ENCODE assay signal across 9 mouse cellular contexts in genomic region chr6:17172050-17172449, GRCm38 (mm10).
DNase-seq lines count a peak whose midpoint lies in the region; ATAC-seq and TF ChIP-seq lines count a peak whose summit lies in the region.
"Had no signal": no experiment of that assay in that cellular context is flagged by ENCODE, and none has a peak within 500 bp of the region (broad histone marks: within the 10 kb centered on the region; RNA-seq: fewer than 3 reads in every experiment).

No protein-coding gene starts in this region.

- no peak for DNase-seq in embryonic facial prominence, embryonic 10.5 days (ENCODE audit: low spot score)
- peak; percentile 6 for DNase-seq in kidney, postnatal 0 days (ENCODE audit: low spot score)
- peak; percentile 6 for DNase-seq in hindbrain, embryonic 11.5 days (ENCODE audit: low spot score)
- DNase-seq in midbrain, postnatal 0 days (ENCODE audit: low spot score), result peak; percentile 5
- no peak for DNase-seq in urinary bladder, adult 2 months (ENCODE audit: low spot score)
- no peak for DNase-seq in gastrocnemius, postnatal 4 days (ENCODE audit: low spot score in 2 of 2)

- no peak for TF ChIP-seq CTCF in kidney, postnatal 0 days (IDR thresholded peaks at IDR 0.05; ENCODE audit: low read depth)
- no peak for TF ChIP-seq CTCF in midbrain, postnatal 0 days (IDR thresholded peaks at IDR 0.05)

- H3K27me3 ChIP-seq in embryonic facial prominence, embryonic 13.5 days, result no peaks in the 10 kb centered on the region
- H3K27me3 ChIP-seq in embryonic facial prominence, embryonic 10.5 days (replicated peaks; ENCODE audit: low read depth, poor library complexity, severe bottlenecking), result no peaks in the 10 kb centered on the region
- H3K27me3 ChIP-seq in kidney, postnatal 0 days (ENCODE audit: insufficient read depth, low read length), result no peaks in the 10 kb centered on the region
- H3K27me3 ChIP-seq in kidney, embryonic 14.5 days (ENCODE audit: control insufficient read depth, insufficient read depth, low read length), result no peaks in the 10 kb centered on the region
- H3K27me3 ChIP-seq in hindbrain, embryonic 11.5 days (ENCODE audit: control insufficient read depth, insufficient read depth, low read length), result no peaks in the 10 kb centered on the region
- no peaks in the 10 kb centered on the region for H3K27me3 ChIP-seq in midbrain, postnatal 0 days (ENCODE audit: insufficient read depth, low read length)

- ATAC-seq in embryonic facial prominence, embryonic 13.5 days (ENCODE audit: insufficient number of reproducible peaks, insufficient read depth, low FRiP score, low TSS enrichment, low read depth), result no peak
- 0 out of 2 replicates have a peak, but pooled peaks have one; percentile 10 for ATAC-seq in kidney, postnatal 0 days (replicated peaks; ENCODE audit: low FRiP score, low read depth)
- no peak for ATAC-seq in kidney, embryonic 14.5 days (ENCODE audit: low FRiP score, low TSS enrichment)
- ATAC-seq in hindbrain, embryonic 11.5 days (ENCODE audit: low FRiP score), result peak; percentile 14; the same call in 1 of the 2 replicates
- peak; percentile 4 for ATAC-seq in midbrain, postnatal 0 days (ENCODE audit: low FRiP score)

- no peaks in the 10 kb centered on the region for H3K36me3 ChIP-seq in embryonic facial prominence, embryonic 13.5 days
- no peaks in the 10 kb centered on the region for H3K36me3 ChIP-seq in embryonic facial prominence, embryonic 10.5 days (replicated peaks)
- H3K36me3 ChIP-seq in kidney, postnatal 0 days (ENCODE audit: insufficient read depth, low read length), result no peaks in the 10 kb centered on the region
- H3K36me3 ChIP-seq in kidney, embryonic 14.5 days (ENCODE audit: control insufficient read depth, insufficient read depth, low read length), result no peaks in the 10 kb centered on the region
- no peaks in the 10 kb centered on the region for H3K36me3 ChIP-seq in hindbrain, embryonic 11.5 days (ENCODE audit: control insufficient read depth, insufficient read depth, low read length)
- no peaks in the 10 kb centered on the region for H3K36me3 ChIP-seq in midbrain, postnatal 0 days (ENCODE audit: insufficient read depth, low read length)

- no peaks in the 10 kb centered on the region for H3K9me3 ChIP-seq in embryonic facial prominence, embryonic 13.5 days
- no peaks in the 10 kb centered on the region for H3K9me3 ChIP-seq in embryonic facial prominence, embryonic 10.5 days
- no peaks in the 10 kb centered on the region for H3K9me3 ChIP-seq in kidney, postnatal 0 days (replicated peaks; ENCODE audit: low read length)
- no peaks in the 10 kb centered on the region for H3K9me3 ChIP-seq in kidney, embryonic 14.5 days (ENCODE audit: control insufficient read depth, low read length)
- no peaks in the 10 kb centered on the region for H3K9me3 ChIP-seq in hindbrain, embryonic 11.5 days (ENCODE audit: control insufficient read depth, low read length)
- H3K9me3 ChIP-seq in midbrain, postnatal 0 days (ENCODE audit: low read length), result no peaks in the 10 kb centered on the region

- no peak overlapping the region for H3K9ac ChIP-seq in embryonic facial prominence, embryonic 13.5 days
- H3K9ac ChIP-seq in kidney, postnatal 0 days (ENCODE audit: low read depth, low read length), result no peak overlapping the region
- H3K9ac ChIP-seq in kidney, embryonic 14.5 days (ENCODE audit: low read depth, low read length), result no peak overlapping the region
- no peak overlapping the region for H3K9ac ChIP-seq in hindbrain, embryonic 11.5 days (ENCODE audit: low read depth, low read length)
- H3K9ac ChIP-seq in midbrain, postnatal 0 days (replicated peaks; ENCODE audit: low read length, poor library complexity, severe bottlenecking), result no peak overlapping the region
- H3K9ac ChIP-seq: liver, postnatal 0 days had no signal

- 19% methylated on average over 1 of the region's 1 CpGs for WGBS in embryonic facial prominence, embryonic 13.5 days
- 31% methylated on average over 1 of the region's 1 CpGs for WGBS in embryonic facial prominence, embryonic 10.5 days
- 56% methylated on average over 1 of the region's 1 CpGs for WGBS in kidney, postnatal 0 days
- WGBS in kidney, embryonic 14.5 days, result 83% methylated on average over 1 of the region's 1 CpGs
- WGBS in hindbrain, embryonic 11.5 days, result 39% methylated on average over 1 of the region's 1 CpGs
- WGBS in midbrain, postnatal 0 days, result 22% methylated on average over 1 of the region's 1 CpGs

- H3K4me3 ChIP-seq in embryonic facial prominence, embryonic 13.5 days, result no peak overlapping the region
- H3K4me3 ChIP-seq in embryonic facial prominence, embryonic 10.5 days, result no peak overlapping the region
- H3K4me3 ChIP-seq in kidney, postnatal 0 days (replicated peaks; ENCODE audit: low read depth, low read length), result no peak overlapping the region
- no peak overlapping the region for H3K4me3 ChIP-seq in kidney, embryonic 14.5 days (ENCODE audit: low read length)
- H3K4me3 ChIP-seq in hindbrain, embryonic 11.5 days (ENCODE audit: low read depth, low read length), result no peak overlapping the region
- no peak overlapping the region for H3K4me3 ChIP-seq in midbrain, postnatal 0 days (ENCODE audit: low read depth, low read length)

- H3K4me2 ChIP-seq in embryonic facial prominence, embryonic 13.5 days, result no peak overlapping the region
- no peak overlapping the region for H3K4me2 ChIP-seq in kidney, postnatal 0 days (ENCODE audit: low read length)
- no peak overlapping the region for H3K4me2 ChIP-seq in kidney, embryonic 14.5 days (replicated peaks; ENCODE audit: low read depth, low read length)
- H3K4me2 ChIP-seq in hindbrain, embryonic 11.5 days (replicated peaks; ENCODE audit: low read depth, low read length), result no peak overlapping the region
- H3K4me2 ChIP-seq in midbrain, postnatal 0 days (ENCODE audit: low read depth, low read length, poor library complexity, severe bottlenecking), result no peak overlapping the region

- peaks cover 23% of the 10 kb centered on the region for H3K4me1 ChIP-seq in embryonic facial prominence, embryonic 13.5 days
- peaks cover 21% of the 10 kb centered on the region for H3K4me1 ChIP-seq in embryonic facial prominence, embryonic 10.5 days
- H3K4me1 ChIP-seq in kidney, postnatal 0 days (replicated peaks; ENCODE audit: insufficient read depth, low read length), result peaks cover 5% of the 10 kb centered on the region; the same call in 1 of the 2 replicates
- H3K4me1 ChIP-seq in kidney, embryonic 14.5 days (ENCODE audit: control insufficient read depth, insufficient read depth, low read length), result 0 out of 2 replicates have a peak, but pooled peaks cover 9% of the 10 kb centered on the region
- no peaks in the 10 kb centered on the region for H3K4me1 ChIP-seq in hindbrain, embryonic 11.5 days (replicated peaks; ENCODE audit: control insufficient read depth, insufficient read depth, low read length)
- H3K4me1 ChIP-seq in midbrain, postnatal 0 days (ENCODE audit: insufficient read depth, low read length), result peaks cover 10% of the 10 kb centered on the region; the same call in 1 of the 2 replicates

- peak overlapping the region; percentile 82; the same call in 1 of the 2 replicates for H3K27ac ChIP-seq in embryonic facial prominence, embryonic 13.5 days
- H3K27ac ChIP-seq in embryonic facial prominence, embryonic 10.5 days (replicated peaks), result no peak overlapping the region
- H3K27ac ChIP-seq in kidney, postnatal 0 days, result no peak overlapping the region
- H3K27ac ChIP-seq in kidney, embryonic 14.5 days (ENCODE audit: low read depth, low read length), result no peak overlapping the region
- no peak overlapping the region for H3K27ac ChIP-seq in hindbrain, embryonic 11.5 days (ENCODE audit: low read depth, low read length)
- peak overlapping the region; percentile 26; the same call in 1 of the 2 replicates for H3K27ac ChIP-seq in midbrain, postnatal 0 days (ENCODE audit: low read depth, low read length)

Comparison
In these comparisons a context has a peak if more than half of its experiments do, and no peak if none do; other contexts are left out.
1. ATAC-seq: peak in kidney, postnatal 0 days (single experiment), hindbrain, embryonic 11.5 days (single experiment) and midbrain, postnatal 0 days (single experiment); none in embryonic facial prominence, embryonic 13.5 days (single experiment) and kidney, embryonic 14.5 days (single experiment).
2. H3K27ac ChIP-seq: peak in embryonic facial prominence, embryonic 13.5 days (single experiment) and midbrain, postnatal 0 days (single experiment); none in embryonic facial prominence, embryonic 10.5 days (single experiment), kidney, postnatal 0 days (single experiment), kidney, embryonic 14.5 days (single experiment) and hindbrain, embryonic 11.5 days (single experiment).
3. DNase-seq: peak in kidney, postnatal 0 days (single experiment), hindbrain, embryonic 11.5 days (single experiment) and midbrain, postnatal 0 days (single experiment); none in embryonic facial prominence, embryonic 10.5 days (single experiment), urinary bladder, adult 2 months (single experiment) and gastrocnemius, postnatal 4 days (0 of 2).